Comparison of ENCODE assay signal across 10 mouse cellular contexts in genomic region chr2:167303196-167303595, GRCm38 (mm10). TPM values are rescaled to one million over a fixed set of nuclear protein-coding genes. Genes with fewer than 3 reads are reported as not detected.
DNase-seq lines count a peak whose midpoint lies in the region; ATAC-seq and TF ChIP-seq lines count a peak whose summit lies in the region.
"Had no signal": no experiment of that assay in that cellular context is flagged by ENCODE, and none has a peak within 500 bp of the region (broad histone marks: within the 10 kb centered on the region; RNA-seq: fewer than 3 reads in every experiment).

No protein-coding gene starts in this region.

- no peak overlapping the region for H3K4me3 ChIP-seq in left cerebral cortex, adult 2 months
- H3K4me3 ChIP-seq in forebrain, embryonic 14.5 days (ENCODE audit: low read depth, low read length), result no peak overlapping the region
- H3K4me3 ChIP-seq in liver, embryonic 12.5 days, result no peak overlapping the region
- H3K4me3 ChIP-seq: megakaryocyte, embryonic 14.5 days had no signal

- peaks cover 40% of the 10 kb centered on the region for H3K36me3 ChIP-seq in forebrain, embryonic 14.5 days (ENCODE audit: control insufficient read depth, insufficient read depth, low read length)
- H3K36me3 ChIP-seq in liver, embryonic 12.5 days, result peaks cover 82% of the 10 kb centered on the region

- DNase-seq in gastrocnemius, postnatal 25 days, result peak; percentile 3
- DNase-seq in gastrocnemius, postnatal 10 days, result no peak
- peak; percentile 4 to 6 for DNase-seq in left cerebral cortex, adult 2 months (ENCODE audit: extremely low spot score in 1 of 2, low spot score in 2 of 2)
- DNase-seq in left cerebral cortex, postnatal 36 days (ENCODE audit: low spot score in 2 of 2), result no peak
- DNase-seq in adrenal gland, postnatal 10 days, result peak; percentile 9
- peak; percentile 5 for DNase-seq in cerebellum, adult 8-10 months
- no peak for DNase-seq in forebrain, embryonic 14.5 days (ENCODE audit: low spot score)

- intact Hi-C loops in left cerebral cortex, adult 2 months (cut with DNase I), result no loop called here
- intact Hi-C loops in left cerebral cortex, postnatal 36 days (cut with DNase I), result no loop called here

- no peak overlapping the region for H3K27ac ChIP-seq in left cerebral cortex, adult 2 months
- H3K27ac ChIP-seq in forebrain, embryonic 14.5 days (ENCODE audit: low read depth, low read length), result no peak overlapping the region
- no peak overlapping the region for H3K27ac ChIP-seq in liver, embryonic 12.5 days
- H3K27ac ChIP-seq: hindbrain, embryonic 14.5 days had no signal

- ATAC-seq in forebrain, embryonic 14.5 days, result no peak
- no peak for ATAC-seq in liver, embryonic 12.5 days

- WGBS in forebrain, embryonic 14.5 days, result 89% methylated on average over 8 of the region's 8 CpGs
- 84% methylated on average over 8 of the region's 8 CpGs for WGBS in liver, embryonic 12.5 days (ENCODE audit: insufficient replicate concordance)

- H3K9ac ChIP-seq in forebrain, embryonic 14.5 days (ENCODE audit: low read length), result no peak overlapping the region
- H3K9ac ChIP-seq in liver, embryonic 12.5 days, result no peak overlapping the region
- H3K9ac ChIP-seq: hindbrain, embryonic 14.5 days had no signal

- no peak for TF ChIP-seq CTCF in left cerebral cortex, adult 2 months (IDR thresholded peaks at IDR 0.05)

- no peak overlapping the region for H3K4me2 ChIP-seq in forebrain, embryonic 14.5 days (ENCODE audit: low read length)
- no peak overlapping the region for H3K4me2 ChIP-seq in liver, embryonic 12.5 days
- H3K4me2 ChIP-seq: hindbrain, embryonic 14.5 days had no signal

- no peaks in the 10 kb centered on the region for H3K27me3 ChIP-seq in forebrain, embryonic 14.5 days (replicated peaks; ENCODE audit: control insufficient read depth, insufficient read depth, low read length)
- no peaks in the 10 kb centered on the region for H3K27me3 ChIP-seq in liver, embryonic 12.5 days (replicated peaks)

- no peaks in the 10 kb centered on the region for H3K9me3 ChIP-seq in forebrain, embryonic 14.5 days (replicated peaks; ENCODE audit: control insufficient read depth, low read length)
- H3K9me3 ChIP-seq in liver, embryonic 12.5 days (replicated peaks), result no peaks in the 10 kb centered on the region
- H3K9me3 ChIP-seq: megakaryocyte, embryonic 14.5 days had no signal

- peaks cover 9% of the 10 kb centered on the region; the same call in 1 of the 2 replicates for H3K4me1 ChIP-seq in forebrain, embryonic 14.5 days (ENCODE audit: control insufficient read depth, insufficient read depth, low read length)
- peaks cover 34% of the 10 kb centered on the region for H3K4me1 ChIP-seq in liver, embryonic 12.5 days

RNA-seq across cellular contexts. Expression of gene B4galt5, which starts 45.8 kb away (rescaled TPM):
- total RNA-seq in gastrocnemius, postnatal 25 days (2021), result 1 to 10 TPM; 9.8 to 10.0 TPM
- total RNA-seq in gastrocnemius, postnatal 10 days (2021), result 10 to 100 TPM; 21.1 to 26.0 TPM
- 10 to 100 TPM; 49.7 to 50.2 TPM for total RNA-seq in left cerebral cortex, adult 2 months (2021)
- 10 to 100 TPM; 47.9 to 54.0 TPM for total RNA-seq in left cerebral cortex, postnatal 36 days (2021)
- total RNA-seq in adrenal gland, postnatal 10 days (2021), result 10 to 100 TPM; 55.5 to 76.9 TPM
- polyA plus RNA-seq in forebrain, embryonic 14.5 days (2014; fragmentation: Nextera tagmentation; extraction: Ambion mirVana), result 10.9 and 12.0 TPM in 2 replicates
- polyA plus RNA-seq in liver, embryonic 12.5 days (2016; fragmentation: Nextera tagmentation; extraction: Ambion mirVana), result 8.1 and 9.9 TPM in 2 replicates

Comparison
In these comparisons a context has a peak if more than half of its experiments do, and no peak if none do; other contexts are left out.
1. DNase-seq: peak in gastrocnemius, postnatal 25 days (single experiment), left cerebral cortex, adult 2 months (2 of 2), adrenal gland, postnatal 10 days (single experiment) and cerebellum, adult 8-10 months (single experiment); none in gastrocnemius, postnatal 10 days (single experiment), left cerebral cortex, postnatal 36 days (0 of 2) and forebrain, embryonic 14.5 days (single experiment).